In the genomic region with DNA sequence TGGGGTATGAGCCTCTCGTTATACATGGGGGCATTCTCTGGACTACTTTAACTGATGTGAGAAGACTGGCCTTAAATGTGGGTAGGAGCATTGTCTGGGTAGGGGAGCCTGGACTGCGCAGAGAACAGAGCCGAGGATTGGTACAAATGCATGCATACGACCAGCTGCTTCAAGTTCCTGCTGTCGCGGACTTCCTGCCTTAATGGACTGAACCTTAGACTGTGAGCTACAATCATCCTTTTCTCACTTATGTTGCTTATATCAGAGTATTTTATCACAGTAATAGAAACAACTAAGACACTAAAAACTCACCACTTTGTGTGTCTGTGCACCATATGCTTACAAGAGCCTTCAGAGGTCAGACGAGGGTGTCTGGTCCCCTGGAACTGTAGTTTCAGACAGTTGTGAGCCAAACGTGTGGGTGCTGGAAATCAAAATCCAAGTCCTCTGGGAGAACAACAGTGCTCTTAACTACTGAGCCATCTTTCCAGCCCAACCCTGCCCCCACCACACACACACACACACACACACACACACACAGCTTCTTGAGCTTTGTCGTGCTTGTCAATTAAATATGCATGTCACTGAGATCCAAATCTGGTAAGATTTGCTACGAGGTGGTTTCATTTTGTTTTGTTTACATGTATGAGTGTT, we compare ENCODE assay signal across 19 mouse cellular contexts. TPM values are rescaled to one million over a fixed set of nuclear protein-coding genes. Genes with fewer than 3 reads are reported as not detected.
DNase-seq lines count a peak whose midpoint lies in the region; TF ChIP-seq lines count a peak whose summit lies in the region.
"Had no signal": no experiment of that assay in that cellular context is flagged by ENCODE, and none has a peak within 500 bp of the region (broad histone marks: within the 10 kb centered on the region; RNA-seq: fewer than 3 reads in every experiment).

No protein-coding gene starts in this region.

- no peak for TF ChIP-seq CTCF in spleen, adult 2 months (IDR thresholded peaks at IDR 0.05; ENCODE audit: extremely low read depth, insufficient read depth, insufficient read length, insufficient replicate concordance)
- no peak for TF ChIP-seq CTCF in CH12.LX (conservative IDR thresholded peaks at IDR 0.05 in 1 of 2, IDR thresholded peaks at IDR 0.05 in 1 of 2; ENCODE audit: low read depth in 2 of 2, low read length in 2 of 2)

- H3K4me2 ChIP-seq in CH12.LX (ENCODE audit: insufficient read depth, low read depth, poor library complexity, severe bottlenecking) = peak overlapping the region; percentile 23; the same call in 1 of the 2 replicates
- H3K4me2 ChIP-seq: embryonic facial prominence, embryonic 12.5 days; hindbrain, embryonic 12.5 days had no signal

- no peak for DNase-seq in spleen, adult 2 months (ENCODE audit: low read depth in 1 of 2, low spot score in 2 of 2)
- DNase-seq in spleen, adult 12 weeks (ENCODE audit: low spot score) = no peak
- peak; percentile 45 for DNase-seq in CD4-positive, CD25-positive, alpha-beta regulatory T cell, adult 2 months (ENCODE audit: low read depth, low spot score)
- no peak for DNase-seq in CH12.LX (ENCODE audit: extremely low read depth)
- peak; percentile 61 for DNase-seq in naive thymus-derived CD4-positive, alpha-beta T cell, adult 2 months (ENCODE audit: low read depth)
- no peak for DNase-seq in right cerebral cortex, adult 2 months (ENCODE audit: low spot score in 2 of 2)
- DNase-seq in gastrocnemius, adult 8-10 months (ENCODE audit: low spot score in 2 of 2) = no peak
- DNase-seq: adrenal gland, postnatal 10 days; B cell, adult 2 months; cerebellum, adult 11-12 months; cerebellum, adult 9-10 months; cerebellum, postnatal 25 days; forebrain, postnatal 0 days; gastrocnemius, postnatal 25 days; heart, postnatal 10 days; heart, postnatal 4 days; kidney, adult 11 months had no signal

- H3K4me1 ChIP-seq in spleen, adult 2 months (ENCODE audit: control insufficient read depth, insufficient read depth, insufficient read length) = peaks cover 55% of the 10 kb centered on the region
- peaks cover 18 to 88% of the 10 kb centered on the region in 2 experiments; a peak in 3 of 4 replicates for H3K4me1 ChIP-seq in CH12.LX (ENCODE audit: control insufficient read depth in 1 of 2, insufficient read depth in 2 of 2)

- no peaks in the 10 kb centered on the region for H3K36me3 ChIP-seq in spleen, adult 2 months (ENCODE audit: control insufficient read depth, insufficient read depth, low read length)
- no peaks in the 10 kb centered on the region for H3K36me3 ChIP-seq in CH12.LX (replicated peaks in 1 of 2; ENCODE audit: control insufficient read depth in 1 of 2, insufficient read depth in 1 of 2, low read length in 1 of 2)
- H3K36me3 ChIP-seq: embryonic facial prominence, embryonic 12.5 days; hindbrain, embryonic 12.5 days had no signal

- TF ChIP-seq POLR2A in spleen, adult 2 months (IDR thresholded peaks at IDR 0.05; ENCODE audit: low read depth, low read length) = no peak
- no peak for TF ChIP-seq POLR2A in CH12.LX (IDR thresholded peaks at IDR 0.05; ENCODE audit: low read depth, low read length)

- H3K4me3 ChIP-seq in spleen, adult 2 months (ENCODE audit: extremely low read depth, insufficient read depth, insufficient read length) = no peak overlapping the region
- no peak overlapping the region for H3K4me3 ChIP-seq in CH12.LX (replicated peaks in 1 of 3; ENCODE audit: low read depth in 2 of 3, low read length in 2 of 3, poor library complexity in 1 of 3)
- H3K4me3 ChIP-seq: embryonic facial prominence, embryonic 12.5 days; hindbrain, embryonic 12.5 days had no signal

- 55% methylated on average over 10 of the region's 10 CpGs for WGBS in spleen, adult 2 months

- peak overlapping the region; percentile 45 for H3K27ac ChIP-seq in spleen, adult 2 months (ENCODE audit: insufficient read depth, low read length)
- H3K27ac ChIP-seq in CH12.LX (ENCODE audit: insufficient read depth, low read depth) = no peak overlapping the region
- H3K27ac ChIP-seq: embryonic facial prominence, embryonic 12.5 days; hindbrain, embryonic 12.5 days had no signal

- TF ChIP-seq EP300 in CH12.LX (IDR thresholded peaks at IDR 0.05; ENCODE audit: low read length) = no peak

- no peak overlapping the region for H3K9ac ChIP-seq in CH12.LX (ENCODE audit: insufficient read depth, low read depth)
- H3K9ac ChIP-seq: embryonic facial prominence, embryonic 12.5 days; forebrain, postnatal 0 days; hindbrain, embryonic 12.5 days had no signal

- dilution Hi-C loops in CH12.LX (cut with MboI; ENCODE audit: extremely low pct_ligation_motif_present, extremely low pct_unique_long_range_greater_than_20kb, low sequenced_read_pairs) = no loop called here

- H3K9me3 ChIP-seq in CH12.LX (replicated peaks; ENCODE audit: low read length) = no peaks in the 10 kb centered on the region
- H3K9me3 ChIP-seq: embryonic facial prominence, embryonic 12.5 days; hindbrain, embryonic 12.5 days had no signal

- no peaks in the 10 kb centered on the region for H3K79me2 ChIP-seq in CH12.LX (replicated peaks; ENCODE audit: control insufficient read depth, extremely low read depth, insufficient read depth, poor library complexity, severe bottlenecking)

- in situ Hi-C loops in CH12.LX (cut with MboI; ENCODE audit: low pct_ligation_motif_present, low pct_unique_long_range_greater_than_20kb, low sequenced_read_pairs) = no loop called here

- H3K27me3 ChIP-seq in spleen, adult 2 months (ENCODE audit: control insufficient read depth, insufficient read depth, low read length) = no peaks in the 10 kb centered on the region
- no peaks in the 10 kb centered on the region for H3K27me3 ChIP-seq in CH12.LX (replicated peaks)
- H3K27me3 ChIP-seq: embryonic facial prominence, embryonic 12.5 days; hindbrain, embryonic 12.5 days had no signal

- TF ChIP-seq RAD21 in CH12.LX (IDR thresholded peaks at IDR 0.05; ENCODE audit: low read depth, low read length) = no peak

TF ChIP-seq in CH12.LX, 34 proteins besides CTCF, POLR2A, EP300 and RAD21:
- TF ChIP-seq ELF1 (IDR thresholded peaks at IDR 0.05; ENCODE audit: low read depth, low read length) (no peak), ZKSCAN1 (IDR thresholded peaks at IDR 0.05; ENCODE audit: borderline replicate concordance, low read depth, low read length) (no peak), E2F4 (IDR thresholded peaks at IDR 0.05; ENCODE audit: insufficient replicate concordance, low read depth, low read length) (no peak), PAX5 (IDR thresholded peaks at IDR 0.05; ENCODE audit: low read length) (no peak), HCFC1 (IDR thresholded peaks at IDR 0.05; ENCODE audit: low read depth, low read length) (no peak), CHD1 (IDR thresholded peaks at IDR 0.05; ENCODE audit: low read depth, low read length) (no peak), MAFK (IDR thresholded peaks at IDR 0.05; ENCODE audit: insufficient replicate concordance, low read length) (no peak), KAT2A (IDR thresholded peaks at IDR 0.05; ENCODE audit: insufficient replicate concordance, low read length) (no peak), ETS1 (conservative IDR thresholded peaks at IDR 0.05; ENCODE audit: low read depth, low read length) (no peak), USF1 (IDR thresholded peaks at IDR 0.05; ENCODE audit: low read depth, low read length) (no peak)

RNA-seq across cellular contexts. Expression of a gene that starts 26.6 kb away (rescaled TPM):
- polyA plus RNA-seq in spleen, adult 2 months (2012; rRNA removed) = 14.4 and 29.0 TPM in 2 replicates
- total RNA-seq in CH12.LX (2012; rRNA removed) (8.1 and 11.2 TPM in 2 replicates), CH12.LX (2014; rRNA removed) (35.7 and 36.0 TPM in 2 replicates)
- 17.6 and 18.4 TPM in 2 replicates for polyA plus RNA-seq in CH12.LX (2012; ENCODE audit: insufficient read length, low read depth)
- total RNA-seq in gastrocnemius, adult 8-10 months (2022) = 10 to 100 TPM; 12.4 to 15.0 (median 13.6) TPM

Comparison
In these comparisons a context has a peak if more than half of its experiments do, and no peak if none do; other contexts are left out.
1. DNase-seq: peak in CD4-positive, CD25-positive, alpha-beta regulatory T cell, adult 2 months (single experiment) and naive thymus-derived CD4-positive, alpha-beta T cell, adult 2 months (single experiment); none in spleen, adult 2 months (0 of 2), spleen, adult 12 weeks (single experiment), CH12.LX (single experiment), right cerebral cortex, adult 2 months (0 of 2) and gastrocnemius, adult 8-10 months (0 of 2).